8 mouse cellular contexts compared by ENCODE assay signal in genomic region chr15:100163381-100164051, GRCm38 (mm10).
"Had no signal": no experiment of that assay in that cellular context is flagged by ENCODE, and none has a peak within 500 bp of the region (broad histone marks: within the 10 kb centered on the region; RNA-seq: fewer than 3 reads in every experiment).

No protein-coding gene starts in this region.

- H3K4me3 ChIP-seq: limb, embryonic 10.5 days; liver, embryonic 15.5 days; midbrain, embryonic 12.5 days had no signal

- H3K9me3 ChIP-seq: limb, embryonic 10.5 days; liver, embryonic 15.5 days; midbrain, embryonic 12.5 days had no signal

- H3K27me3 ChIP-seq: liver, embryonic 15.5 days; midbrain, embryonic 12.5 days had no signal

- DNase-seq: kidney, adult 8-10 months; kidney, postnatal 25 days; lung, adult 2 months; lung, postnatal 4 days had no signal

- H3K9ac ChIP-seq: liver, embryonic 15.5 days; midbrain, embryonic 12.5 days had no signal

- H3K4me1 ChIP-seq: limb, embryonic 10.5 days; midbrain, embryonic 12.5 days had no signal

- H3K27ac ChIP-seq: limb, embryonic 10.5 days; liver, embryonic 15.5 days; midbrain, embryonic 12.5 days; stomach, postnatal 0 days had no signal
